Mouse (Mus musculus): ENCODE results near the gene Supt16.

- TF ChIP-seq GATA1 (IDR thresholded peaks at IDR 0.05; ENCODE audit: borderline replicate concordance, low read length) (no peak), FLI1 (IDR thresholded peaks at IDR 0.05; ENCODE audit: low read length) (no peak)
These were observed at the start of gene Supt16 for GRCm38 (mm10) chr14:52197156-52197878.
